Mouse (Mus musculus) midbrain, postnatal 0 days (tissue): Measurements from ENCODE around the gene Olfr1008. TPM values are rescaled to one million over a fixed set of nuclear protein-coding genes. Genes with fewer than 3 reads are reported as not detected.
"Not testable (repeated sequence)": the region's sequence is repeated elsewhere in the genome, so short reads cannot be mapped to it uniquely, and the experiment has no call there.

ENCODE experiments used
- ATAC-seq: fragments of 200-750 bp; cut with Nextera tagmentation; 2 replicates; pipeline ENCODE4 v1.8.0; 2017; ENCODE audit warnings: moderate number of reproducible peaks, mild to moderate bottlenecking, moderate TSS enrichment, moderate library complexity; ENCODE audit not compliant: low FRiP score
- DNase-seq: peaks from one replicate; pipeline ENCODE4 v3.0.0-alpha.2; 2015; ENCODE audit warnings: low spot score
- H3K27ac ChIP-seq: fragments of 300-500 bp; sonication (generic); 2 replicates; pipeline ENCODE4 v1.5.1; 2014; ENCODE audit warnings: low read depth, mild to moderate bottlenecking, low read length, mixed read lengths
- H3K27me3 ChIP-seq: fragments of 300-500 bp; sonication (generic); 2 replicates; pipeline ENCODE4 v1.6.1; 2014; ENCODE audit warnings: low read length, control low read depth, mixed read lengths; ENCODE audit not compliant: insufficient read depth
- H3K36me3 ChIP-seq: fragments of 300-500 bp; sonication (generic); 2 replicates; pipeline ENCODE4 v1.6.1; 2014; ENCODE audit warnings: low read length, control low read depth, mixed read lengths; ENCODE audit not compliant: insufficient read depth
- H3K4me1 ChIP-seq: fragments of 300-500 bp; sonication (generic); 2 replicates; pipeline ENCODE4 v1.6.1; 2014; ENCODE audit warnings: mild to moderate bottlenecking, control low read depth, antibody characterized with exemption, low read length, mixed read lengths; ENCODE audit not compliant: insufficient read depth
- H3K4me2 ChIP-seq: fragments of 300-500 bp; sonication (generic); 2 replicates; pipeline ENCODE4 v1.6.1; 2014; ENCODE audit warnings: low read depth, mild to moderate bottlenecking, low read length, mixed read lengths; ENCODE audit not compliant: poor library complexity, severe bottlenecking
- H3K4me3 ChIP-seq: fragments of 300-500 bp; sonication (generic); 2 replicates; pipeline ENCODE4 v1.5.1; 2014; ENCODE audit warnings: low read depth, mild to moderate bottlenecking, low read length, moderate library complexity
- H3K9ac ChIP-seq: fragments of 300-500 bp; sonication (generic); replicated peaks from 2 replicates; pipeline ENCODE4 v1.6.1; 2014; ENCODE audit warnings: mild to moderate bottlenecking, low read length, moderate library complexity, mixed read lengths; ENCODE audit not compliant: poor library complexity, severe bottlenecking
- H3K9me3 ChIP-seq: fragments of 300-500 bp; sonication (generic); 2 replicates; pipeline ENCODE4 v1.6.1; 2016; ENCODE audit warnings: low read length, control low read depth
- CTCF ChIP-seq: IDR thresholded peaks from 2 replicates; pipeline ENCODE4 v1.5.1; 2016; ENCODE audit warnings: antibody characterized with exemption, mild to moderate bottlenecking
- WGBS: fragments of 180-500 bp; shearing (Covaris S2); extraction: QIAGEN DNeasy Blood & Tissue Kit; methylation state at CpG from one replicate; pipeline ENCODE4 v1.1.7; 2014; 5-methylcytosine and 5-hydroxymethylcytosine counted together
- polyA plus RNA-seq: library from polyadenylated mRNA; unstranded; fragments of >200 nt; fragmentation: Nextera tagmentation; extraction: Ambion mirVana; gene quantifications from 2 replicates; pipeline ENCODE4 v1.2.1, GENCODE M21; 2015
- total RNA-seq: library from RNA; depleted of rRNA; stranded (reverse); fragments of >200 nt; gene quantifications from 2 replicates; pipeline ENCODE4 v1.2.3, GENCODE M21; 2014; rRNA removed

Olfr1008 gene
- total RNA-seq (not detected in 2 replicates), polyA plus RNA-seq (not detected in 2 replicates)

- Histone ChIP-seq H3K4me1 (no peaks in the 10 kb centered on the region), H3K27ac (no peak within 1 kb of the TSS), H3K27me3 (no peaks in the 10 kb centered on the region), H3K4me2 (no peak within 1 kb of the TSS), H3K9me3 (no peaks in the 10 kb centered on the region), H3K36me3 (no peaks in the 10 kb centered on the region), H3K4me3 (no peak within 1 kb of the TSS), H3K9ac (no peak within 1 kb of the TSS)
- DNase-seq = no peak
- no peak for TF ChIP-seq CTCF
- ATAC-seq = no peak
Observed at GRCm38 (mm10) chr2:85689131-85689530, at the start of gene Olfr1008. TSS of gene Olfr1008 (plus strand) at chr2:85689431.

GRCm38 (mm10) chr2:85650604-85651003 lies 38.6 kb upstream of the Olfr1008 start, which contains the start of gene Olfr1002:
TSS of gene Olfr1002 (minus strand) at chr2:85650704.
- no peak within 1 kb of the TSS for H3K9ac ChIP-seq
- no peak within 1 kb of the TSS for H3K4me2 ChIP-seq
- 89% methylated on average over 1 of the region's 1 CpGs for WGBS
- no peak within 1 kb of the TSS for H3K27ac ChIP-seq
- no peak within 1 kb of the TSS for H3K4me3 ChIP-seq
- no peak for TF ChIP-seq CTCF
- H3K27me3 ChIP-seq = no peaks in the 10 kb centered on the region
- H3K9me3 ChIP-seq = no peaks in the 10 kb centered on the region
- no peaks in the 10 kb centered on the region for H3K4me1 ChIP-seq
- H3K36me3 ChIP-seq = no peaks in the 10 kb centered on the region
- DNase-seq = no peak
- ATAC-seq = no peak

- not testable (repeated sequence) for H3K4me3 ChIP-seq, H3K4me1 ChIP-seq, H3K27me3 ChIP-seq, H3K9ac ChIP-seq, H3K4me2 ChIP-seq, ATAC-seq, H3K36me3 ChIP-seq, DNase-seq, H3K27ac ChIP-seq, H3K9me3 ChIP-seq
Observed at GRCm38 (mm10) chr2:85664355-85664754, 24.9 kb upstream of the Olfr1008 start, which contains the start of gene Olfr154. TSS of gene Olfr154 (minus strand) at chr2:85664455.

- H3K4me1 ChIP-seq = no peaks in the 10 kb centered on the region
- no peak within 1 kb of the TSS for H3K4me3 ChIP-seq
- H3K9me3 ChIP-seq = no peaks in the 10 kb centered on the region
- H3K27ac ChIP-seq = no peak within 1 kb of the TSS
- no peak within 1 kb of the TSS for H3K9ac ChIP-seq
- H3K27me3 ChIP-seq = no peaks in the 10 kb centered on the region
- ATAC-seq (no peak), DNase-seq (no peak)
- no peak for TF ChIP-seq CTCF
- H3K36me3 ChIP-seq = no peaks in the 10 kb centered on the region
- H3K4me2 ChIP-seq = no peak within 1 kb of the TSS
Observed at GRCm38 (mm10) chr2:85678667-85679066, 10.6 kb upstream of the Olfr1008 start, which contains the start of gene Olfr1006. TSS of gene Olfr1006 (minus strand) at chr2:85678767.

GRCm38 (mm10) chr2:85710680-85711079 lies 21.4 kb downstream of the Olfr1008 start:
- DNase-seq, H3K36me3 ChIP-seq, H3K4me3 ChIP-seq, H3K27ac ChIP-seq, ATAC-seq, H3K4me2 ChIP-seq, H3K27me3 ChIP-seq, H3K9ac ChIP-seq, H3K4me1 ChIP-seq, H3K9me3 ChIP-seq: not testable (repeated sequence)
- WGBS = 80% methylated on average over 2 of the region's 2 CpGs

- Histone ChIP-seq H3K9ac (no peak overlapping the region), H3K27ac (no peak overlapping the region), H3K4me2 (no peak overlapping the region), H3K4me1 (no peaks in the 10 kb centered on the region), H3K9me3 (no peaks in the 10 kb centered on the region), H3K4me3 (no peak overlapping the region), H3K27me3 (no peaks in the 10 kb centered on the region), H3K36me3 (no peaks in the 10 kb centered on the region)
- DNase-seq (no peak), ATAC-seq (no peak)
- 43% methylated on average over 1 of the region's 1 CpGs for WGBS
- no peak for TF ChIP-seq CTCF
Observed at GRCm38 (mm10) chr2:85711159-85711558, 21.9 kb downstream of the Olfr1008 start.
